Mouse (Mus musculus): ENCODE measurements around the gene Cfl2.

DNA sequence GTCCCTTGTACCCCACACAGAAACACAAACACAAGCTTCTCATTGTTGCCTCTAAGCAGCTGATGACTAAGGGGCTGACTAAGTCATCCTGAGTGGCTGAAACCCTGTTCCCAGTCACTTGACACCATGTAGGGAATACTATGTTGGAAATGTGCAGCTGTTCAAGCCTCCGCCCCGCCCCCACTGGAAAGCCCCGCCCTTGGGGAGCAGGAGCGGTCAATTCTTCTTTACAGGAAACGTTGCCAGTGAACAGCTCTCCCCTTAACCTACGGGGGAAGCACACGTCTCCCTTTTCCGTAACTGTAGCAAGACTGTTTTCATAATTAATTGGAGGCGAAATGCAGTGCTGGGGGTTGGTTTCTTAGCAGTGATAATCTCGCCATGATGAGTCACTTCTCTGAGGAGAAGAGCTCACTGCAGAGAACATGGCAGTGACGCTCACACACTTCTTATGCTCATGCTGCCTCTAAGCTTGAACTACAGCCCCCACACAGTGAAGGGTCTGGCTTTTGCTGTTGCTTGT, 27.7 kb downstream of the Cfl2 start:
- TF ChIP-seq CTCF (IDR thresholded peaks at IDR 0.05; ENCODE audit: borderline replicate concordance, insufficient read depth, low read depth, low read length) (no peak), POLR2A (IDR thresholded peaks at IDR 0.05; ENCODE audit: borderline replicate concordance, insufficient read depth, low read length) (no peak)

All from cerebellum, adult 2 months (tissue).